Mouse (Mus musculus) forebrain, embryonic 15.5 days (tissue): Measurements from ENCODE around the gene Pard3. TPM values are rescaled to one million over a fixed set of nuclear protein-coding genes. Genes with fewer than 3 reads are reported as not detected.
A peak's percentile ranks its signal among the peaks of the same experiment; 100 is the strongest.

ENCODE experiments used
- ATAC-seq: fragments of 200-750 bp; cut with Nextera tagmentation; replicated peaks from 2 replicates; pipeline ENCODE4 v1.8.0; 2017; ENCODE audit warnings: mild to moderate bottlenecking, moderate TSS enrichment, moderate library complexity
- H3K27ac ChIP-seq: fragments of 300-500 bp; sonication (generic); replicated peaks from 2 replicates; pipeline ENCODE4 v1.5.1; 2015; ENCODE audit warnings: mild to moderate bottlenecking, inconsistent platforms
- H3K27me3 ChIP-seq: fragments of 300-500 bp; sonication (generic); 2 replicates; pipeline ENCODE4 v1.6.1; 2015; ENCODE audit warnings: inconsistent platforms
- H3K36me3 ChIP-seq: fragments of 300-500 bp; sonication (generic); 2 replicates; pipeline ENCODE4 v1.6.1; 2015; ENCODE audit warnings: mild to moderate bottlenecking, inconsistent platforms
- H3K4me1 ChIP-seq: fragments of 300-500 bp; sonication (generic); 2 replicates; pipeline ENCODE4 v1.6.1; 2015; ENCODE audit warnings: inconsistent platforms
- H3K4me2 ChIP-seq: fragments of 300-500 bp; sonication (generic); replicated peaks from 2 replicates; pipeline ENCODE4 v1.6.1; 2015; ENCODE audit warnings: mild to moderate bottlenecking, inconsistent platforms
- H3K4me3 ChIP-seq: fragments of 300-500 bp; sonication (generic); 2 replicates; pipeline ENCODE4 v1.5.1; 2015; ENCODE audit warnings: mild to moderate bottlenecking, inconsistent platforms
- H3K9ac ChIP-seq: fragments of 300-500 bp; sonication (generic); replicated peaks from 2 replicates; pipeline ENCODE4 v1.6.1; 2015; ENCODE audit warnings: mild to moderate bottlenecking, inconsistent platforms
- H3K9me3 ChIP-seq: fragments of 300-500 bp; sonication (generic); 2 replicates; pipeline ENCODE4 v1.6.1; 2016; ENCODE audit warnings: inconsistent platforms
- WGBS: fragments of 180-500 bp; shearing (Covaris S2); methylation state at CpG from one replicate; pipeline ENCODE4 v1.1.7; 2015; ENCODE audit warnings: mixed read lengths; 5-methylcytosine and 5-hydroxymethylcytosine counted together
- polyA plus RNA-seq: library from polyadenylated mRNA; unstranded; fragments of >200 nt; fragmentation: Nextera tagmentation; extraction: Ambion mirVana; gene quantifications from 2 replicates; pipeline ENCODE4 v1.2.1, GENCODE M21; 2015

Pard3 gene
- polyA plus RNA-seq, 1 experiment from 2014 or later, result 18.6 TPM

DNA sequence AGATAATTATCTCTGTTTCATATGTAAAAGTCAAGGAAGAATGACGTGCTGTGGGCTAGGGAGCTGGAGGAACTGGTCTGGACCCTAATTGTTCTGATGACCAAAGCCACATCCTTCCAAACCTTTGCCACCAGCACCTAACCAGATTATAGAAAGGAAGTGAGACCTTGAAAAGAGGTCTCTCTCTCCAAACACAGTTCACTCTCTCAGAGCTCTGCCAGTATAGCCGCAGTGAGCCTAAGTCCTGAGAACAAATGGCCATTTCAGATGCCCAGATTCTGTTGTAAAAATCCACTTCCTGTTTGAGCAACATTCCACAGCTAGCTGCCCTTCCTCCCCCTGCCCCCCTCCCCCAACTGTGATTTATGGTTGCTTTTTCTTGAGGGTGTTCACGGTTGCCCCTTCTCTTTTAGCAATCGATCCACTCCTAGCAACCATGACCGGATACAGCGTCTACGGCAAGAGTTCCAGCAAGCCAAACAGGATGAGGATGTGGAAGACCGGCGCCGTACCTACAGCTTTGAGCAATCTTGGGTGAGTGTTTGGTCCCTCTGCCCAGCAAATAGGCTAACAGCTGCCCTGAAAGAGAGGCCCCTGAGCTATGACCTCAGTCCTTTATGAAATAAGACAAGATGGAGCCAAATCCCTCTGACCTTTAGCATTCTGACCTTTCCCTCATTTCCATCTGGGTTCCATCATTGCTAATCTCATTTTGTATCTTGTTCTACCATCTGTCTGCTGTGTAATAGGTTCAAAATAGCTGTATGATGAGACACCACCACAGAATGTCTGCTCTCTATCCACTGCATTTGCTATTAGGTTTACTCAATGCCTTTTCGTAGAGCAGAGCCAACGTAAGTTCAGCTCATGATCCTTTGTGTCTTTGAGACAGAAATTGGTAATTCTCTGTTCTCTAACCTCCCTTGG lies 529.2 kb downstream of the Pard3 start:
- 92% methylated on average over 12 of the region's 12 CpGs for WGBS
- Histone ChIP-seq H3K4me2 (no peak overlapping the region), H3K9me3 (no peaks in the 10 kb centered on the region), H3K9ac (no peak overlapping the region), H3K4me1 (peaks cover 11% of the 10 kb centered on the region), H3K4me3 (no peak overlapping the region), H3K27ac (no peak overlapping the region), H3K36me3 (no peaks in the 10 kb centered on the region), H3K27me3 (no peaks in the 10 kb centered on the region)
- no peak for ATAC-seq

DNA sequence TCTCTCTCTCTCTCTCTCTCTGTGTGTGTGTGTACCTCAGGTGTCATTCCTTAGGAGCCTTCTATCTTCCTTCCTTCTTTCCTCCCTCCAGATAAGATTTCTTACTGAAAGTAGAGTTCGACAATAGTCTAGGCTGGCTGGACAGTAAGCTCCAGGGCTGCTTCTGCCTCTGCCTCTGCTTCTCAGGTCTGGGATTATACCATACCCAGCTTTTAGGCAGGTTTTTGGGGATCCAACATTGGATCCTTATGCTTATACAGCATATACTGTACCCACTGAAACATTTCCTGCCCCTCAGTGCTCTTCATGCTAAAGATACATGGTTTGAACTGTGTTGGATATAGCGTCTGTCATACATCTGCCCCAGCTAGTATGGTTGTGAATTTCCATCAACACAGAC lies 536.9 kb downstream of the Pard3 start:
- 91% methylated on average over 2 of the region's 2 CpGs for WGBS
- no peak for ATAC-seq
- no peak overlapping the region for H3K4me3 ChIP-seq
- no peak overlapping the region for H3K27ac ChIP-seq
- H3K4me1 ChIP-seq, result no peaks in the 10 kb centered on the region
- H3K36me3 ChIP-seq, result no peaks in the 10 kb centered on the region
- no peaks in the 10 kb centered on the region for H3K9me3 ChIP-seq
- no peak overlapping the region for H3K9ac ChIP-seq
- H3K4me2 ChIP-seq, result no peak overlapping the region
- no peaks in the 10 kb centered on the region for H3K27me3 ChIP-seq

DNA sequence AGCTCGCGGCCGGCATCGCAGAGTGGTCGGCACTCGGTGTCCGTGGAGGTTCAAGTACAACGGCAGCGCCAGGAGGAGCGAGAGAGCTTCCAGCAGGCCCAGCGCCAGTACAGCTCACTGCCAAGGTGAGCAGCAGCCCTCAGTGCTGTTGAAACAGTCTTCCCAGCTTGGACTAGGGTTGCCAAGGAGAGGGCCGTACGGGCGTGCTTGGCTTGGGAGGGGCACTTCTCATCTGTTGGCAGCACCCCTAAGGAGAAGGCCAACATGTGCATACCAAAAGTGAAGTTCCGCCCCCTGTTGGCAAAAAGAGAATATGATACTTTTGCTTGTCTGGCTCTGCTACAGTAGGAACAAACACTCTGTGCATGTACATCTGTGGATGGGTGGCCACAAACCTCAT lies 539.4 kb downstream of the Pard3 start:
- WGBS, result 86% methylated on average over 15 of the region's 15 CpGs
- no peak overlapping the region for H3K4me2 ChIP-seq
- H3K9me3 ChIP-seq, result no peaks in the 10 kb centered on the region
- no peak overlapping the region for H3K27ac ChIP-seq
- H3K27me3 ChIP-seq, result no peaks in the 10 kb centered on the region
- H3K9ac ChIP-seq, result no peak overlapping the region
- H3K36me3 ChIP-seq, result no peaks in the 10 kb centered on the region
- no peak overlapping the region for H3K4me3 ChIP-seq
- H3K4me1 ChIP-seq, result no peaks in the 10 kb centered on the region
- ATAC-seq, result 0 out of 2 replicates have a peak, but pooled peaks have one; percentile 32

- no peak for ATAC-seq
- Histone ChIP-seq H3K36me3 (no peaks in the 10 kb centered on the region), H3K4me1 (no peaks in the 10 kb centered on the region), H3K4me3 (no peak overlapping the region), H3K27me3 (no peaks in the 10 kb centered on the region), H3K27ac (no peak overlapping the region), H3K9ac (no peak overlapping the region), H3K9me3 (no peaks in the 10 kb centered on the region), H3K4me2 (no peak overlapping the region)
- WGBS, result 74% methylated on average over 7 of the region's 7 CpGs
Observed at GRCm38 (mm10) chr8:127608541-127609270, 545.0 kb downstream of the Pard3 start.

DNA sequence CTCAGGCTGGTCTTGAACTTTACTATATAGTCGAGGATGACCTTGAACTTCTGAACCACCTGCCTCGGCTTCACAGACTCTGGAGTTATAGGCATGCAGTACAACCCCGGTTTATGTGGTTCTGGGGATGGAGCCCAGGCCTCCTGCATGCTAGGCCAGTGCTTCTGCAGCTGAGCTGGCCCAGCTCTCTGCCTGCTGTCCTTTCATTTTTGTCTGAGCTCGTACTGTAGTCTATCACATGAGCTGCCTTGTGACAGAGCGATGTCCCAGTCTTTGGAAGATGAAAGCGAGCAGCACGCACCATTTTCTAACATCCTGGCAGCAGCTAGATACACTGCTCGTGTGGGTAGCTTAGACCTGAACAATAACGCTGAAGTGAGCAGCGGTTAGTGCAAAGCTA lies 545.6 kb downstream of the Pard3 start:
- Histone ChIP-seq H3K4me1 (no peaks in the 10 kb centered on the region), H3K9ac (no peak overlapping the region), H3K27ac (no peak overlapping the region), H3K27me3 (no peaks in the 10 kb centered on the region), H3K36me3 (no peaks in the 10 kb centered on the region), H3K4me2 (no peak overlapping the region), H3K4me3 (no peak overlapping the region), H3K9me3 (no peaks in the 10 kb centered on the region)
- ATAC-seq, result no peak
- WGBS, result 84% methylated on average over 10 of the region's 10 CpGs

DNA sequence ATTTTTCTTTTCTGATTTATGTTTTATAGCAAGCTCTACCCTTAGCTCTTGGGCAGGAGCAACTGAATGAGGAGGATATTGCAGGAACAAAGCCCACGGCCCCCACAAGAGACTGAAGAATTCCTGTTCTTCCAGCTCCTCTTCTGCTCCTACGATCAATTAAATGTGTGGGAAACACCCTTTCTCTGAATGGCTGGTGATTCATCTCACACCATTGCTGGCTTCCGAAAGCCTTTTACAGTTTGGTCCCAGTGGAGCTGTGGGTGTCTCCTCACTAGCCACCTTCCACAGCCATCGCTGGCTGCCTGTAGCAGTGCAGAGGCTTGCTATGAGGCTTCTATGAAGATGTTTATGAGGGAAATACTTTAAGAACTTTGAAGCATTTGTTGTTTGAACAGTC lies 550.5 kb downstream of the Pard3 start:
- Histone ChIP-seq H3K9ac (no peak overlapping the region), H3K4me2 (no peak overlapping the region), H3K9me3 (no peaks in the 10 kb centered on the region), H3K4me3 (no peak overlapping the region), H3K4me1 (no peaks in the 10 kb centered on the region), H3K27me3 (no peaks in the 10 kb centered on the region), H3K27ac (no peak overlapping the region), H3K36me3 (no peaks in the 10 kb centered on the region)
- no peak for ATAC-seq
- WGBS, result 65% methylated on average over 4 of the region's 4 CpGs

DNA sequence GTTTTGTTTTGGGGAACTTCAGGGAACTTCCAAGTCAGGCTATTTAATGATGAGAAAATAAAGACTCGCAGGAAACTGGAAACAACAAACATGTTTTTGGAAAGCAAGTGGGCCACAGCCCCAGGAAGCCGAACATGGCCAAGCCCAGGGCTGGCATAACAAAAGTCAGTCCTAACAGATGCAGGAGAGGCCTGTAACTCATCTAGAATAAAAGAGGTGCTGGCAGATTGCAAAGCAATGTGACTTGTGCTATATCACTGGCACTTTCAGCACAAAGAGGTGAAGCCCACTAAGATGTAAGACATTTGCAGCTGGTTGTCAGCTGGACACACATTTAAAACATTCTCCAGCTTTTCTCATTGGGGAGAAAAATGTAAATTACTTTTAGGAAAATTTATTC lies 553.0 kb downstream of the Pard3 start:
- Histone ChIP-seq H3K27me3 (no peaks in the 10 kb centered on the region), H3K9ac (no peak overlapping the region), H3K36me3 (no peaks in the 10 kb centered on the region), H3K9me3 (no peaks in the 10 kb centered on the region), H3K4me3 (no peak overlapping the region), H3K27ac (no peak overlapping the region), H3K4me2 (no peak overlapping the region), H3K4me1 (no peaks in the 10 kb centered on the region)
- ATAC-seq, result no peak
- WGBS, result 82% methylated on average over 2 of the region's 2 CpGs

GRCm38 (mm10) chr8:127622137-127622536 lies 558.4 kb downstream of the Pard3 start:
- Histone ChIP-seq H3K27me3 (no peaks in the 10 kb centered on the region), H3K4me1 (no peaks in the 10 kb centered on the region), H3K9me3 (no peaks in the 10 kb centered on the region), H3K27ac (no peak overlapping the region), H3K9ac (no peak overlapping the region), H3K4me2 (no peak overlapping the region), H3K4me3 (no peak overlapping the region), H3K36me3 (no peaks in the 10 kb centered on the region)
- WGBS, result 91% methylated on average over 3 of the region's 3 CpGs
- no peak for ATAC-seq

DNA sequence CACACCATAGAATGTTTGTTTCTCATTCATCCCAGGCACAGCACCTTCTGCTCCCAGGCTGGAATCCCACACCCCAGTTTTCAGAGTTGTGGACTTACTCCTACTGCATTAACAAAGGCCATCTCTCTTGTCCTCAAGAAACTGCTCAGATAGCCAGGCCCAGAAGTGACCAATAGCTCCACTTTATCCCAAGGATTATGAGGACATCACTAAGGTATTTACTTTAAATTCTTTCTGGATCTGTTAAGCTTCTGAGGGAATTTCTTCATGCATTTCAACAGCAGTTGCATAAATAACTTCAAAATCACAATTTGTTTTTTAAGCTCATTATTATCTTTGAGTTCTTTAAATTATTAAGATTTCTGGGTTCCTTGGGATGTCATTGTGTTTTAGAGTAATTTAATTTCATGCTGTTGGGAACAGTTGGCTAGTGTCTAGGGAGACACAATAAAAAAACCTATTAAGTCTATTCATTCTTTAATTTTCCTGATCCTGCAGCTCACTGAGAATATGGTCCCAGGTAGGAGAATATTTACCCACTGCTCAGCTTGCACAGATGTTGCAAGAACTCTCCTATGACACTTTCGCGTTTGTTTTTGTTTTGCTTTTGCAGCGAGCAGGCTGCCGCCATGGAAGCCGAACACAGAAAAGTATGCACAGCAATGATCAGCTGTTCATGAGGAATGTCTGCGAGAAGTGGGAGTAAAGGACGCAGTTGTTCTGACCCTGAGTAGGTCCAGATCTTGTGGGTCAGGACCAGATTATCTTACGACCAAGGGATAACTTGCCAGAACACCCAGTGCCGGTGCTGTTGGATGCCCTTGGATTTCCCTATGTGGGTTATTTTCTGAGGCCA lies 574.8 kb downstream of the Pard3 start:
- H3K4me2 ChIP-seq, result no peak overlapping the region
- H3K9ac ChIP-seq, result no peak overlapping the region
- no peaks in the 10 kb centered on the region for H3K4me1 ChIP-seq
- H3K27ac ChIP-seq, result no peak overlapping the region
- WGBS, result 89% methylated on average over 9 of the region's 9 CpGs
- no peaks in the 10 kb centered on the region for H3K9me3 ChIP-seq
- H3K36me3 ChIP-seq, result no peaks in the 10 kb centered on the region
- H3K4me3 ChIP-seq, result no peak overlapping the region
- no peak for ATAC-seq
- H3K27me3 ChIP-seq, result no peaks in the 10 kb centered on the region

GRCm38 (mm10) chr8:127639088-127639453 lies 575.4 kb downstream of the Pard3 start:
- H3K4me3 ChIP-seq, result no peak overlapping the region
- no peaks in the 10 kb centered on the region for H3K27me3 ChIP-seq
- 94% methylated on average over 4 of the region's 4 CpGs for WGBS
- H3K36me3 ChIP-seq, result no peaks in the 10 kb centered on the region
- no peak overlapping the region for H3K9ac ChIP-seq
- H3K4me1 ChIP-seq, result no peaks in the 10 kb centered on the region
- no peak overlapping the region for H3K4me2 ChIP-seq
- no peaks in the 10 kb centered on the region for H3K9me3 ChIP-seq
- H3K27ac ChIP-seq, result no peak overlapping the region
- no peak for ATAC-seq

GRCm38 (mm10) chr8:127655559-127655958 lies 591.9 kb downstream of the Pard3 start:
- WGBS, result 94% methylated on average over 3 of the region's 3 CpGs
- H3K4me1 ChIP-seq, result no peaks in the 10 kb centered on the region
- no peak overlapping the region for H3K27ac ChIP-seq
- H3K9me3 ChIP-seq, result no peaks in the 10 kb centered on the region
- no peak overlapping the region for H3K4me3 ChIP-seq
- no peaks in the 10 kb centered on the region for H3K36me3 ChIP-seq
- ATAC-seq, result no peak
- H3K4me2 ChIP-seq, result no peak overlapping the region
- no peak overlapping the region for H3K9ac ChIP-seq
- no peaks in the 10 kb centered on the region for H3K27me3 ChIP-seq
